Mouse (Mus musculus): ENCODE measurements around the gene Btbd19. TPM values are rescaled to one million over a fixed set of nuclear protein-coding genes. Genes with fewer than 3 reads are reported as not detected.

Btbd19 gene
- polyA plus RNA-seq, 1 experiment = 13.7 TPM

DNA sequence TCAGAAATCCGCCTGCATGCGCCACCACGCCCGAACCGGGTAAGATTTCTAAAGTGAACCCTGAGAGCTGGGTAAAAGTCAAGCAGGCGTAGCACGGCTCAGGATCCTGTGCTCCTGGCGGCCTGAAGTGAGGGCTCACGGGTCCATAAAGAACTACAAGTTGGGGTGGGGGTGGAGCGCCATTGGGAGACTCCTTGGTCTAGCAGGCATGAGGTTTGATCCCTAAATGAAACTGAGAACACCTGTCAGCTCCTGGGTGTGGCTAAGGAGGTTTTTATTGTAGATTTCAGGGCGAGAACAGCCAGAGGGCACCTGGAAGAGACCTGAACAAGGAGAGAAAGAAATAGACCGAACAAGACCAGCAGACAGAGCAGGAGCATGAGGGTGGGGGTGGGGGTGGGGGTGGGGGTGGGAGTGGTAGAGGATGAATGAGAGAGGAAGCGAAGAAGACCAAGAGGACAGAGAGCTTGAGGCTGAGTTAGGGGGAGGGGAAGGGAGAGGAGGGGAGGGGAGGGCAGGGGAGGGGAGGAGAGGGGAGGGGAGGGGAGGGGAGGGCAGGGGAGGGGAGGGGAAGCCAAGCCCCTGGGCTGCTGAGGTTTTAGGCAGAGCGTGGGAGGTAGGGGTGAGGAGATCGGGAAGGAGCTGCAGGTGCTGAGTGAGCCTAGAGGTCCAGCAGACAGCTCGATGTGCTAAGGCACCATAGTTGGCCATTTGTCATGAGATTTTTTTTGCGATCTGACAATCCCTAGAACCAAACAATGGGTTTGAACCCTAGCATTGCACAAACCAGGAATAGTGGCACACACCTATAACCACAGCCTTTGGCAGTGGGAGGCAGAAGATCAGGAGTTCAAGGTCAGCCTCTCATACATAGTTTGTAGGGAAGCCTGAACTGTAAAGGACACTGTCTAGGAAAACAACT lies 13.0 kb upstream of the Btbd19 start:
- WGBS = 63% methylated on average over 16 of the region's 17 CpGs
- no peak for DNase-seq
- TF ChIP-seq POLR2A (IDR thresholded peaks at IDR 0.05; ENCODE audit: borderline replicate concordance, extremely low read depth, low read depth, low read length) = no peak
- TF ChIP-seq CTCF (IDR thresholded peaks at IDR 0.05; ENCODE audit: insufficient read depth, low read length) = no peak
- H3K4me3 ChIP-seq (replicated peaks; ENCODE audit: extremely low read depth, low read depth, low read length) = no peak overlapping the region
- H3K4me1 ChIP-seq (ENCODE audit: control insufficient read depth, insufficient read depth, low read length) = no peaks in the 10 kb centered on the region; the same call in 1 of the 2 replicates

DNA sequence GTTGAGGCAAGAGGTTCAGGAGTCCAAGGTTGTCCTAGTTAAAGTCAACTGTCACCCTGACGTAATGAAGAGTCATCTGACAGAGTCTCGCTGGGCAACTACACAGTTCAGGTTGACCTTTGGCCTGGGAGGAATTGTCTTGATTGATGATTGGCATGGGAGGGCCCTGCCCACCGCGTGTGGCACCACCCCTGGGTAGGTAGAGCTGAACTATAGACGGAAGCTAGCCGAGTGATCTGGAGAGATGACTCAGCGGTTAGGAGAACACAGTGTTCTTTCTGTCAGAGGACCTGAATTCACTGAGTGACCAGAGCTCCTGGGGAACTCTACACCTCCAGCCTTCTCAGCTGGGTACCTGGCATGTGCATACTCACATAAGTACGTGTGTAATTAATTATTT lies 10.5 kb upstream of the Btbd19 start:
- TF ChIP-seq CTCF (IDR thresholded peaks at IDR 0.05; ENCODE audit: insufficient read depth, low read length) (no peak), POLR2A (IDR thresholded peaks at IDR 0.05; ENCODE audit: borderline replicate concordance, extremely low read depth, low read depth, low read length) (no peak)
- Histone ChIP-seq H3K4me1 (ENCODE audit: control insufficient read depth, insufficient read depth, low read length) (peaks cover 5% of the 10 kb centered on the region), H3K4me3 (replicated peaks; ENCODE audit: extremely low read depth, low read depth, low read length) (no peak overlapping the region)
- peak; percentile 58 for DNase-seq
- 29% methylated on average over 8 of the region's 8 CpGs for WGBS

DNA sequence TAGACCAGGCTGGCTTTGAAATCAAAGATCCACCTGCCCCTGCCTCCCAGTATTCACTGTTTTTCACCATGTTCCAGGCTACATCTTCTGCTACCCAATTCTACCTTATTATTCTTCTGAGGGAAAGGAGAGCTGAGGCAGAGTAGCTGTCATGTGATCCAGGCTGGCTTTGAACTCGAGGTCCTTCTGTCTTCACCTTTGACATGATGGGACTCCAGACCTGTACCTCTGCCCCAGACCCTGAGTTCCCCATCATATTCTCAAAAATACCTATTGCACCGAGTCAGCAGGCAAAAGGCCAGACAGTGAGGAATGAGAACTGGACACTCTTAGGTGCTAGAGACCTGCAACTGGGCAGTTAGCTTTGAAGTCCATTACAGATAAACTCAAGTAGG lies 9.1 kb upstream of the Btbd19 start:
- DNase-seq = no peak
- 29% methylated on average over 2 of the region's 2 CpGs for WGBS
- no peak for TF ChIP-seq CTCF (IDR thresholded peaks at IDR 0.05; ENCODE audit: insufficient read depth, low read length)
- TF ChIP-seq POLR2A (IDR thresholded peaks at IDR 0.05; ENCODE audit: borderline replicate concordance, extremely low read depth, low read depth, low read length) = no peak
- no peak overlapping the region for H3K4me3 ChIP-seq (replicated peaks; ENCODE audit: extremely low read depth, low read depth, low read length)
- peaks cover 5% of the 10 kb centered on the region for H3K4me1 ChIP-seq (ENCODE audit: control insufficient read depth, insufficient read depth, low read length)

DNA sequence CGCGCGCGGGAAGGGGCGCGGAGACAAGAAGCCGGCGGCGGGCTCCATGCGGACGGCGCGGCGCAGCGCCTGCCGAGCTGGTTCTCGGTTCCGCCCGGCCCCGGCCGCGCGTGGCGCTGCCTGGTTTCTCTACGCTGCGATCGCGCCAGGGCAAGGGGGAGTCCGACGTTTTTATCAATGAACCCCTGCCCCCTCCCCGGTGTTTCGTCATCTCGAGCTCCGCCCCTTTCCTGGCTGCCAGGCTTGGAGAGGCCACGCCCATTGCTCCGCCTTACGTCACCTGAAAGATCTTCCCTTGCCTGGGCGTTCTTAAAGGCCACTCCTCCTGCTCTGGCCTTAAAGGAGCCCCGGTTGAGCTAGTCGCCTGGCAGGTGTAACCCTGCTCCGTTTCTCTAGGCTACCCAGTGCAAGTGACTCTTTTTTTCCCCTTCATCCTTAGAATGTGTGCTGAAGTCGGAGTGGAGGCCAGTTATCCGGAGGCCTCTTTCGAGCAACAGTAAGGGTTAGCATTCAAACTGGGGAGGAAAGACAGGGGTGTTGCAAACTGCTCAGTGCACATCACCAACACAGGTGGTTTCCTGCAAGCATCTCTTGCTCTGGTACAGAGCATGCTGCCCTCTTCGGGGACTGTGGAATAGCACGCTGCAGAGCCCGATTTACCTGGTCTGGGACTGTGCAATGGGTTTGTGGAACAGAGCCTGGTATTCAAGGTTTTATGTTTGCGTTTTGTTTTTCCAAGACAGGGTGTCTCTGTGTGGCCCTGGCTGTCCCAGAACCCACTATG lies 8.5 kb upstream of the Btbd19 start, which contains the start of gene Plk3:
Plk3 (minus strand) TSS at position 147 of the 784 bp plus-strand sequence.
- peak; percentile 99 for DNase-seq
- WGBS = 2% methylated on average over 46 of the region's 48 CpGs
- Histone ChIP-seq H3K4me1 (ENCODE audit: control insufficient read depth, insufficient read depth, low read length) (peaks cover 5% of the 10 kb centered on the region), H3K4me3 (replicated peaks; ENCODE audit: extremely low read depth, low read depth, low read length) (peak within 1 kb of the TSS; percentile 74)
- TF ChIP-seq POLR2A (IDR thresholded peaks at IDR 0.05; ENCODE audit: borderline replicate concordance, extremely low read depth, low read depth, low read length) (peak; percentile 78; the same call in 1 of the 2 replicates), CTCF (IDR thresholded peaks at IDR 0.05; ENCODE audit: insufficient read depth, low read length) (no peak)

DNA sequence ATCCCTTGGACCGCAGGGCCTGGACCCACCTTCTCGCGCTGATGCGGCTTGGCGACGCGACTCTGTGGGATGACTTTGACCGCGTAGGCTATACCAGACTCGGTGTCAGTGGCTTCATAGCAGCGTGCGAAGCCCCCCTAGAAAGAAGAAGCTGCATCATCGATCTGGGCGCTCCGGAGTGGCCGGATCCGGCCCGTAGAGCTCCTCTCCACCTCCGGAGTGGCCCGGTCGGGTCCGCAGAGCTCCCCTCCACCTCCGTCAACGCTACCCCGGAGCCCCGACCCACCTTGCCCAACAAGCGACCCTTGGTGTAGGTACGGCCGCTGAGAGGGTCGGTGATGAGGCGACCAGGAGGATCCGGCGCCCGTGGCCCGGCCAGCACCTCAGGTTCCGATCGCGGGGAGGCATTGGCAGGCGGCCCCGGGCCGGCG lies 7.9 kb upstream of the Btbd19 start:
- peaks cover 5% of the 10 kb centered on the region for H3K4me1 ChIP-seq (ENCODE audit: control insufficient read depth, insufficient read depth, low read length)
- WGBS = 1% methylated on average over 42 of the region's 42 CpGs
- no peak for TF ChIP-seq CTCF (IDR thresholded peaks at IDR 0.05; ENCODE audit: insufficient read depth, low read length)
- peak overlapping the region; percentile 74 for H3K4me3 ChIP-seq (replicated peaks; ENCODE audit: extremely low read depth, low read depth, low read length)
- no peak for DNase-seq

DNA sequence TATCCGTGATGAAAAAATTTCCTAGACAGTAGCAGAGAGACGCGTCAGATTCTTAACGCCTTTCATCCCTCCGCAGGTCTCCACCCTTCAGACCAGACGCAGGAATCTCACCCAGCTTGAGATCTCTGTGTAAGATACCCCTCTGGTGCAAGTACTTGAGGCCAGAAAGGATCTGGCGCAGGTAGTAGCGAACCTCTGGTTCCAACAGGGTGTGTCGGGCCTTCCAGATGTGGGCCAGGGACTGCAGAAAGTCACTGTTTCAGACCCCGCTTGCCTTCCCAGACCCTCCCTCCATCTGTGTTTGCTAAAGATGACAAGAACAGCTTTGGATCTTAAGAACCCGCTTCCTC lies 7.2 kb upstream of the Btbd19 start:
- Histone ChIP-seq H3K4me3 (replicated peaks; ENCODE audit: extremely low read depth, low read depth, low read length) (no peak overlapping the region), H3K4me1 (ENCODE audit: control insufficient read depth, insufficient read depth, low read length) (peaks cover 5% of the 10 kb centered on the region)
- no peak for DNase-seq
- WGBS = 60% methylated on average over 11 of the region's 11 CpGs
- TF ChIP-seq CTCF (IDR thresholded peaks at IDR 0.05; ENCODE audit: insufficient read depth, low read length) (no peak), POLR2A (IDR thresholded peaks at IDR 0.05; ENCODE audit: borderline replicate concordance, extremely low read depth, low read depth, low read length) (no peak)

DNA sequence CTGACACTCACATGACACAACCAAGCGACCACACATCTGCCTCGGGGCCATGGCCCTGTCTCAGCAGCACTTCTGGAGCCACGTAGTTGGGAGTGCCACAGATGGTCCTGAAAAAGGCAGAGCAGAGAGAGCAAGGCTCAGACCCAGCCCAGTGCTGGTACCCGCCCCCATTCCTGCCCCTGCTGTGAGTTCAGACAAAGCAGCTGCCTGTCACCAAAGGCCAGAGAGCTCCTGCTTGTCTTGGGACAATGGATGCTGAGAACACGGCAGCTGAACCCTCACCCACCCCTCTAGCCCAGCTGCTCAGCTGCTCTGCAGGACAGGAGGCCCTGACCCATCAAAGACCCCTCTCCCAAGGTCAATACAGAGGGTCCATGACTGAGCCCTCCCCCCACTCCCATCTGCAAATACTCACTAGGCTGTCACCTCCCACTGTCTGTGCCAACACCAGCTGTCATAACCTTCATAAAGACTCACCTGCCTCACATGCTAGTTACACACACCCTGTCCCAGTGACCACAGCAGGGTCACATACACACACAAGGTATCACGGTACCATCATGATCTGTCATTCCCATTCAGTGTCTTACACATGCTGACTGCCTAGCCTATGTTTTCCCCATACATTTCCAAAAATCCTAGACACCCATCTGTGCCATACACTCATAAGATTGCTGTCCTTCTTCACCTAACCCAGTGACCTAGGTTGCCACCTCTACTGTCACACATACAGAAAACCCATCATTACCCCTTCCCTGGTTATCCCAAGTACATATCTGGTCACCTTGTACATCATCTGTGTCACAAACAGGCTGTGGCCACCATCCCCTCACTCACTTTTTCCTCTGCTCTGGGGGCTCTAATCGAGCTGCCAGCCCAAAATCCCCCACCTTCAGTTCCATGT lies 6.6 kb upstream of the Btbd19 start:
- Histone ChIP-seq H3K4me3 (replicated peaks; ENCODE audit: extremely low read depth, low read depth, low read length) (no peak overlapping the region), H3K4me1 (ENCODE audit: control insufficient read depth, insufficient read depth, low read length) (peaks cover 5% of the 10 kb centered on the region)
- no peak for DNase-seq
- TF ChIP-seq CTCF (IDR thresholded peaks at IDR 0.05; ENCODE audit: insufficient read depth, low read length) = no peak
- no peak for TF ChIP-seq POLR2A (IDR thresholded peaks at IDR 0.05; ENCODE audit: borderline replicate concordance, extremely low read depth, low read depth, low read length)
- WGBS = 65% methylated on average over 7 of the region's 7 CpGs

DNA sequence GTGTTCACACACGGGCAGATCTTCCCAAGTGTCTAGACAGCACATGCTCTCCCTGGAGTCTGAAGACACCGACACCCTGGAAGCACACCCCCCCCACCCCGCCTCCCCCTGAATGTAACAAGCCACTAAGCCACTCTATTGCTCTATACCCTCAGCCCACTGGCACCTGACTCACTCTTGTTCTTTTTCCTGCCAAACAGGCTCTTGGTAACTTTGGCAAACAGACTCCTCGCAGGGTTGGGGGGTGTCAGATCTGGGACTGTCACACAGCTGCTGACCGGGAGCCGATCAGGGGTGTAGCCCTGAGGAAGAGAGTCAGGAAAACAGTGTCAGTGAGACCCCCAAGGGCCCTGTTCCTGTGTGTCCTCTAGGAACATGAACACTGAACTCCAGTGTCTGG lies 5.7 kb upstream of the Btbd19 start:
- WGBS = 65% methylated on average over 6 of the region's 6 CpGs
- TF ChIP-seq POLR2A (IDR thresholded peaks at IDR 0.05; ENCODE audit: borderline replicate concordance, extremely low read depth, low read depth, low read length) (no peak), CTCF (IDR thresholded peaks at IDR 0.05; ENCODE audit: insufficient read depth, low read length) (no peak)
- H3K4me1 ChIP-seq (ENCODE audit: control insufficient read depth, insufficient read depth, low read length) = peaks cover 11% of the 10 kb centered on the region
- H3K4me3 ChIP-seq (replicated peaks; ENCODE audit: extremely low read depth, low read depth, low read length) = no peak overlapping the region
- no peak for DNase-seq

DNA sequence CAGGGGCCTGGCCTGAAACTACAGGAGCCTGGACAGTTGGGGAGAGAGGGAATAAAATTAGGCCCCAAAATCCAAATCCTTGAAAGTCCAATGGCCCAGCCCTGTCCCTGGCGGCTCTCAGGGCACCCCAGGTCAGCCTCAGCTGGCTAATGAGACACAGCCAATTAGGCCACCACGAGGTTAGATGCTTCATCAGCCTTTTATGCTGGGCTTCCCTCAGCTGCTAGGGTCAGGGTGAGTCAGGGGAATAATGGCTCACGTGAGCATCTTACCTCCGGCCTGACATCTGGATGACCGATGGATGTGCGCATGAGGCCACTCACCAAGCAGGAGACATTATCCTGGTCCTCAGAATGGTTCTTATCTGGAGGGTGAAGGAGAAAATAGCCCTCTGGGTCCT lies 5.3 kb upstream of the Btbd19 start:
- 78% methylated on average over 6 of the region's 6 CpGs for WGBS
- DNase-seq = no peak

More for the DNA sequence above, 5.3 kb upstream of the Btbd19 start:
- H3K4me3 ChIP-seq (replicated peaks; ENCODE audit: extremely low read depth, low read depth, low read length) = no peak overlapping the region
- TF ChIP-seq POLR2A (IDR thresholded peaks at IDR 0.05; ENCODE audit: borderline replicate concordance, extremely low read depth, low read depth, low read length) (no peak), CTCF (IDR thresholded peaks at IDR 0.05; ENCODE audit: insufficient read depth, low read length) (no peak)
- peaks cover 12% of the 10 kb centered on the region for H3K4me1 ChIP-seq (ENCODE audit: control insufficient read depth, insufficient read depth, low read length)

Measured in lung, adult 2 months (tissue).